Mouse (Mus musculus): ENCODE measurements around the gene Safb.
"Not testable (repeated sequence)": the region's sequence is repeated elsewhere in the genome, so short reads cannot be mapped to it uniquely, and the experiment has no call there.

Safb gene

GRCm38 (mm10) chr17:56611323-56611722 is 26.7 kb downstream of the Safb start:
- DNase-seq (ENCODE audit: low spot score): no peak

GRCm38 (mm10) chr17:56611861-56612564 is 27.4 kb downstream of the Safb start:
- DNase-seq (ENCODE audit: low spot score): peak; percentile 28

- DNase-seq (ENCODE audit: low spot score): not testable (repeated sequence)
These were observed 27.9 kb downstream of the Safb start for GRCm38 (mm10) chr17:56612565-56612939.

GRCm38 (mm10) chr17:56613236-56613844 is 28.7 kb downstream of the Safb start, which contains the start of gene Rpl36:
Rpl36 (plus strand) TSS chr17:56613416.
- DNase-seq (ENCODE audit: low spot score): peak; percentile 95

- DNase-seq (ENCODE audit: low spot score): not testable (repeated sequence)
These were observed 29.3 kb downstream of the Safb start for GRCm38 (mm10) chr17:56613893-56614292.

- DNase-seq (ENCODE audit: low spot score): no peak
These were observed 29.9 kb downstream of the Safb start for GRCm38 (mm10) chr17:56614391-56615135.

- no peak for DNase-seq (ENCODE audit: low spot score)
These were observed 30.6 kb downstream of the Safb start for GRCm38 (mm10) chr17:56615136-56615784.

GRCm38 (mm10) chr17:56615792-56616191 is 31.2 kb downstream of the Safb start:
- DNase-seq (ENCODE audit: low spot score): no peak

GRCm38 (mm10) chr17:56616725-56617124 is 32.1 kb downstream of the Safb start:
- DNase-seq (ENCODE audit: low spot score): no peak

GRCm38 (mm10) chr17:56617628-56618027 is 33.0 kb downstream of the Safb start:
- no peak for DNase-seq (ENCODE audit: low spot score)

GRCm38 (mm10) chr17:56625495-56625894 is 40.9 kb downstream of the Safb start:
- DNase-seq (ENCODE audit: low spot score): no peak

- no peak for DNase-seq (ENCODE audit: low spot score)
These were observed 41.6 kb downstream of the Safb start for GRCm38 (mm10) chr17:56626260-56626659.

GRCm38 (mm10) chr17:56626754-56627470 is 42.3 kb downstream of the Safb start, which contains the start of gene Lonp1:
Lonp1 (minus strand) TSS chr17:56626887.
- peak; percentile 97 for DNase-seq (ENCODE audit: low spot score)

- DNase-seq (ENCODE audit: low spot score): peak; percentile 31
These were observed 43.1 kb downstream of the Safb start, which contains the start of gene Catsperd for GRCm38 (mm10) chr17:56627530-56628277. Catsperd (plus strand) TSS chr17:56628143.

- not testable (repeated sequence) for DNase-seq (ENCODE audit: low spot score)
These were observed 45.5 kb downstream of the Safb start for GRCm38 (mm10) chr17:56629800-56630781.

- DNase-seq (ENCODE audit: low spot score): no peak
These were observed 47.2 kb downstream of the Safb start for GRCm38 (mm10) chr17:56631807-56632206.

GRCm38 (mm10) chr17:56634023-56634422 is 49.4 kb downstream of the Safb start:
- no peak for DNase-seq (ENCODE audit: low spot score)

- DNase-seq (ENCODE audit: low spot score): no peak
These were observed 58.6 kb downstream of the Safb start for GRCm38 (mm10) chr17:56643237-56643636.

GRCm38 (mm10) chr17:56647546-56647945 is 62.9 kb downstream of the Safb start:
- no peak for DNase-seq (ENCODE audit: low spot score)

- no peak for DNase-seq (ENCODE audit: low spot score)
These were observed 67.2 kb downstream of the Safb start for GRCm38 (mm10) chr17:56651801-56652200.

All from lung, postnatal 25 days (tissue).